Mouse (Mus musculus): ENCODE measurements around the gene Tuba3a. TPM values are rescaled to one million over a fixed set of nuclear protein-coding genes. Genes with fewer than 3 reads are reported as not detected.

The Tuba3a gene
- total RNA-seq, 1 experiment: 84.8 TPM

- TF ChIP-seq ZC3H11A (IDR thresholded peaks at IDR 0.05; ENCODE audit: borderline replicate concordance, low read depth, low read length): no peak
- no peak for TF ChIP-seq ZNF384 (IDR thresholded peaks at IDR 0.05; ENCODE audit: low read depth, low read length)
- TF ChIP-seq CHD2 (IDR thresholded peaks at IDR 0.05; ENCODE audit: low read depth, low read length): no peak
- no peak for TF ChIP-seq MAFK (IDR thresholded peaks at IDR 0.05; ENCODE audit: insufficient read depth, low read depth, low read length)
- TF ChIP-seq HCFC1 (IDR thresholded peaks at IDR 0.05; ENCODE audit: borderline replicate concordance, insufficient read depth, low read length): no peak
Measured at GRCm38 (mm10) chr6:125230571-125230970, 55.3 kb downstream of the Tuba3a start.

More at GRCm38 (mm10) chr6:125230571-125230970, 55.3 kb downstream of the Tuba3a start:
- H3K36me3 ChIP-seq (ENCODE audit: control insufficient read depth, insufficient read depth, low read length, poor library complexity, severe bottlenecking): no peaks in the 10 kb centered on the region
- no peak for DNase-seq (ENCODE audit: low read depth, low spot score)
- no peaks in the 10 kb centered on the region for H3K9me3 ChIP-seq (ENCODE audit: control insufficient read depth, insufficient read depth, low read depth, low read length)
- in situ Hi-C loops (cut with MboI; ENCODE audit: low sequenced_read_pairs in 2 of 2, unreplicated experiment in 2 of 2): no loop called here
- no peak overlapping the region for H3K27ac ChIP-seq (ENCODE audit: insufficient read depth, low read depth, low read length, poor library complexity, severe bottlenecking)
- no peak overlapping the region for H3K4me3 ChIP-seq (ENCODE audit: insufficient read depth in 1 of 2, low read depth in 1 of 2, low read length in 2 of 2, poor library complexity in 1 of 2, severe bottlenecking in 1 of 2)
- H3K4me1 ChIP-seq (ENCODE audit: control insufficient read depth in 2 of 2, insufficient read depth in 2 of 2, low read length in 2 of 2, poor library complexity in 1 of 2): peaks cover 3 to 14% of the 10 kb centered on the region in 2 experiments; a peak in 3 of 4 replicates
- no peak overlapping the region for H3K9ac ChIP-seq (ENCODE audit: insufficient read depth, low read depth, low read length, poor library complexity, severe bottlenecking)

Other genes with a start within 250 kb of the Tuba3a start
- gene Ing4, start 246.3 kb downstream of the Tuba3a start, total RNA-seq (2012; rRNA removed): 32.4 and 50.2 TPM in 2 replicates
- gene Acrbp, start 236.4 kb downstream of the Tuba3a start, total RNA-seq (2012; rRNA removed): 9.6 and 31.2 TPM in 2 replicates
- gene Lpar5, start 218.1 kb downstream of the Tuba3a start, total RNA-seq (2012; rRNA removed): 5.0 and 9.3 TPM in 2 replicates
- gene Chd4, start 190.1 kb downstream of the Tuba3a start, total RNA-seq (2012; rRNA removed): 344 and 351 TPM in 2 replicates
- 159 and 174 TPM in 2 replicates for gene Nop2, start 154.1 kb downstream of the Tuba3a start, total RNA-seq (2012; rRNA removed)
- gene Iffo1, start 140.8 kb downstream of the Tuba3a start, total RNA-seq (2012; rRNA removed): 15.1 and 16.5 TPM in 2 replicates
- gene Gapdh, start 119.6 kb downstream of the Tuba3a start, total RNA-seq (2012; rRNA removed): 2,407 and 2,462 TPM in 2 replicates
- gene Ncapd2, start 94.3 kb downstream of the Tuba3a start, total RNA-seq (2012; rRNA removed): 159 and 187 TPM in 2 replicates
- 155 and 184 TPM in 2 replicates for gene Mrpl51, start 94.2 kb downstream of the Tuba3a start, total RNA-seq (2012; rRNA removed)
- 3.5 and 4.6 TPM in 2 replicates for gene Vamp1, start 70.5 kb downstream of the Tuba3a start, total RNA-seq (2012; rRNA removed)
- gene Tapbpl, start 54.2 kb downstream of the Tuba3a start, total RNA-seq (2012; rRNA removed): 4.2 and 6.4 TPM in 2 replicates
- 0.22 TPM in 1 of 2 replicates, not detected in the other for gene Cd27, start 49.0 kb downstream of the Tuba3a start, total RNA-seq (2012; rRNA removed)
- gene Ltbr, start 27.8 kb upstream of the Tuba3a start, total RNA-seq (2012; rRNA removed): 8.7 and 14.3 TPM in 2 replicates
- 0.11 and 0.31 TPM in 2 replicates for gene Scnn1a, start 34.6 kb upstream of the Tuba3a start, total RNA-seq (2012; rRNA removed)
- gene Tnfrsf1a, start 63.3 kb upstream of the Tuba3a start, total RNA-seq (2012; rRNA removed): 6.1 and 7.7 TPM in 2 replicates
- 1.1 and 1.5 TPM in 2 replicates for gene Plekhg6, start 94.8 kb upstream of the Tuba3a start, total RNA-seq (2012; rRNA removed)
- 228 and 374 TPM in 2 replicates for gene Cd9, start 208.7 kb upstream of the Tuba3a start, total RNA-seq (2012; rRNA removed)

Data from ES-E14 (cell line).